Mouse (Mus musculus): Measurements from ENCODE around the gene Cib4. TPM values are rescaled to one million over a fixed set of nuclear protein-coding genes. Genes with fewer than 3 reads are reported as not detected.

Cib4 gene
- polyA plus RNA-seq, 2 experiments: 0.20 TPM; not detected in 1

DNA sequence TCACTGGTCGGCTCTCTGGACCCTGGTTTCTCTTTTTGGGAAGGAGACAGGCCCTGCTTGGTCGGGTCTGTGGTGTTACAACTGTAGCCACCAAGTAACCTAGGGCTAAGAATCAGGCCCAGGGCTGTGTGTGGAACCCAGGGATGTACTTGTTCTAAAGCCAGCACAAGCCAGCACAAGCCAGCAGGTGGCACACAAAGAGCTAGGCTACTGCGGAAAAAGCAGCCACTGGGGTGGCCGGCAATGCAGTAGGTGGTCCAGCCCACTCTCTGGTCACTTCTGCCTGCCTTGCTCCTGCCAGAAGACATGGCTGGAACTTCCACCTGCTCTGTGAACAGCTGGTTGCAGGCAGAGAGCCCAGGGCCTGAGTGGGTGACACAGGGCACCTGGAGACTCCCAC, 85.5 kb downstream of the Cib4 start:
- H3K4me3 ChIP-seq (replicated peaks; ENCODE audit: low read length): no peak overlapping the region
- 50% methylated on average over 4 of the region's 4 CpGs for WGBS
- DNase-seq (ENCODE audit: low spot score) (no peak), ATAC-seq (ENCODE audit: low FRiP score, low read depth) (no peak)
- no peaks in the 10 kb centered on the region for H3K36me3 ChIP-seq (ENCODE audit: control insufficient read depth, insufficient read depth, low read length)
- no peak for TF ChIP-seq POLR2A (IDR thresholded peaks at IDR 0.05; ENCODE audit: borderline replicate concordance, extremely low read depth, insufficient read depth, insufficient read length)
- no peak overlapping the region for H3K4me2 ChIP-seq (replicated peaks; ENCODE audit: low read depth, low read length, severe bottlenecking)
- no peaks in the 10 kb centered on the region for H3K9me3 ChIP-seq (ENCODE audit: control insufficient read depth, low read length)
- no peak overlapping the region for H3K9ac ChIP-seq (ENCODE audit: low read depth, low read length, severe bottlenecking)
- H3K4me1 ChIP-seq (ENCODE audit: control insufficient read depth, insufficient read depth, low read length): peaks cover 8% of the 10 kb centered on the region; the same call in 1 of the 2 replicates
- no peak overlapping the region for H3K27ac ChIP-seq (replicated peaks; ENCODE audit: low read depth, low read length)
- H3K27me3 ChIP-seq (ENCODE audit: control insufficient read depth, insufficient read depth, low read length): no peaks in the 10 kb centered on the region

DNA sequence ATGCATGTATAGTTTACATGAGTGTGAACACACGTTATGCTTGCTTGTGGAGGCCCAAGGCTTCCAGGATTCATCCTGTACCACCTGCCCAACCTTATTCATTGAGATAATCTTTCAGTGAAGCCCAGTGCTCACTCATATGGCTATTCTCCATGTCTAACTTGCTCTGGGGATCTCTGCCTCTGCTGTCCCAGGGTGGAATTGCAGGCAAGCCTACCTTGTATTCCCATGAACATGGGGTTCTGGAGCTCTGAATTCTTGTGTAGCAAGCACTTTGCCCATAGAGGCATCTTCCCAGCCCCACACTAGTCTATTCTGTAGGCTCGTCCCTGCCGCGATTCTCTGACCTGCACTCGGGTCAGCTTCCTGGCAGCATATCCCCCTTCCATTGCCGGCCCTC, 89.6 kb downstream of the Cib4 start:
- no peaks in the 10 kb centered on the region for H3K9me3 ChIP-seq (ENCODE audit: control insufficient read depth, low read length)
- no peak overlapping the region for H3K4me2 ChIP-seq (replicated peaks; ENCODE audit: low read depth, low read length, severe bottlenecking)
- no peak overlapping the region for H3K9ac ChIP-seq (ENCODE audit: low read depth, low read length, severe bottlenecking)
- WGBS: 67% methylated on average over 6 of the region's 6 CpGs
- no peak for TF ChIP-seq POLR2A (IDR thresholded peaks at IDR 0.05; ENCODE audit: borderline replicate concordance, extremely low read depth, insufficient read depth, insufficient read length)
- H3K36me3 ChIP-seq (ENCODE audit: control insufficient read depth, insufficient read depth, low read length): no peaks in the 10 kb centered on the region
- H3K27me3 ChIP-seq (ENCODE audit: control insufficient read depth, insufficient read depth, low read length): no peaks in the 10 kb centered on the region
- 0 out of 2 replicates have a peak, but pooled peaks cover 5% of the 10 kb centered on the region for H3K4me1 ChIP-seq (ENCODE audit: control insufficient read depth, insufficient read depth, low read length)
- DNase-seq (ENCODE audit: low spot score) (no peak), ATAC-seq (ENCODE audit: low FRiP score, low read depth) (no peak)
- H3K27ac ChIP-seq (replicated peaks; ENCODE audit: low read depth, low read length): no peak overlapping the region
- H3K4me3 ChIP-seq (replicated peaks; ENCODE audit: low read length): no peak overlapping the region

DNA sequence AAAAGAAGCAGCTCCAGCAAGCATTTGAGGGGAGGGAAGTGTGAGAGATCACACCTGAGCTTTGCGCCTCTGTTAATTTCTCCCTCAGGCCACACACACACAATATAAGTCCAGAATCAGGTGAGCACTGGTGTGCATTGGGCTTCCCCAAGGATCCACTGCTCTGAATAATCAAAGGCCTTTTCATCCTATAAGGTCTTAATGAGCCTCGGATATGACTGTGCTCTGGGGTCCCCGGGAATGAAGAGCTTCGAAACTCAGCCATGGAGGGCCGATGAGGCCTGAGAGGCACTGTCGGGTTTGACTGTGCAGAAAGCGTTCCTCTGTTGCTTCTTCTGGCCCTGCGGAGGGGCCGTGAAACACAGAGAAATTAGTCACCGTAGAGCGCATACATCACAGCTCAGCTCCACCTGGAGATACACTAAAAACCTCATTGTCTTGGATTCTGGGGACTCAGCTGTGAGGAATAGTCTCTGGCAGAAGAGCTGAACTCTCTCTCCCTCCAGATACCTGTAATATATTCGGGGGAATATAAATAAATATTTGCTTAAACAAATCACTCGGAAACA, 101.2 kb downstream of the Cib4 start:
- no peak overlapping the region for H3K27ac ChIP-seq (replicated peaks; ENCODE audit: low read depth, low read length)
- H3K36me3 ChIP-seq (ENCODE audit: control insufficient read depth, insufficient read depth, low read length): no peaks in the 10 kb centered on the region
- H3K4me2 ChIP-seq (replicated peaks; ENCODE audit: low read depth, low read length, severe bottlenecking): no peak overlapping the region
- no peaks in the 10 kb centered on the region for H3K27me3 ChIP-seq (ENCODE audit: control insufficient read depth, insufficient read depth, low read length)
- WGBS: 68% methylated on average over 13 of the region's 13 CpGs
- H3K4me1 ChIP-seq (ENCODE audit: control insufficient read depth, insufficient read depth, low read length): no peaks in the 10 kb centered on the region
- H3K4me3 ChIP-seq (replicated peaks; ENCODE audit: low read length): no peak overlapping the region
- DNase-seq (ENCODE audit: low spot score) (no peak), ATAC-seq (ENCODE audit: low FRiP score, low read depth) (no peak)
- H3K9ac ChIP-seq (ENCODE audit: low read depth, low read length, severe bottlenecking): no peak overlapping the region
- TF ChIP-seq POLR2A (IDR thresholded peaks at IDR 0.05; ENCODE audit: borderline replicate concordance, extremely low read depth, insufficient read depth, insufficient read length): no peak
- no peaks in the 10 kb centered on the region for H3K9me3 ChIP-seq (ENCODE audit: control insufficient read depth, low read length)

- Histone ChIP-seq H3K4me3 (replicated peaks; ENCODE audit: low read length) (no peak overlapping the region), H3K9me3 (ENCODE audit: control insufficient read depth, low read length) (no peaks in the 10 kb centered on the region), H3K4me1 (ENCODE audit: control insufficient read depth, insufficient read depth, low read length) (no peaks in the 10 kb centered on the region), H3K36me3 (ENCODE audit: control insufficient read depth, insufficient read depth, low read length) (no peaks in the 10 kb centered on the region), H3K4me2 (replicated peaks; ENCODE audit: low read depth, low read length, severe bottlenecking) (no peak overlapping the region), H3K9ac (ENCODE audit: low read depth, low read length, severe bottlenecking) (no peak overlapping the region), H3K27ac (replicated peaks; ENCODE audit: low read depth, low read length) (no peak overlapping the region), H3K27me3 (ENCODE audit: control insufficient read depth, insufficient read depth, low read length) (no peaks in the 10 kb centered on the region)
- WGBS: 61% methylated on average over 5 of the region's 5 CpGs
- no peak for DNase-seq (ENCODE audit: low spot score)
- no peak for TF ChIP-seq POLR2A (IDR thresholded peaks at IDR 0.05; ENCODE audit: borderline replicate concordance, extremely low read depth, insufficient read depth, insufficient read length)
- no peak for ATAC-seq (ENCODE audit: low FRiP score, low read depth)
These were observed 103.4 kb downstream of the Cib4 start for GRCm38 (mm10) chr5:30442196-30442595.

DNA sequence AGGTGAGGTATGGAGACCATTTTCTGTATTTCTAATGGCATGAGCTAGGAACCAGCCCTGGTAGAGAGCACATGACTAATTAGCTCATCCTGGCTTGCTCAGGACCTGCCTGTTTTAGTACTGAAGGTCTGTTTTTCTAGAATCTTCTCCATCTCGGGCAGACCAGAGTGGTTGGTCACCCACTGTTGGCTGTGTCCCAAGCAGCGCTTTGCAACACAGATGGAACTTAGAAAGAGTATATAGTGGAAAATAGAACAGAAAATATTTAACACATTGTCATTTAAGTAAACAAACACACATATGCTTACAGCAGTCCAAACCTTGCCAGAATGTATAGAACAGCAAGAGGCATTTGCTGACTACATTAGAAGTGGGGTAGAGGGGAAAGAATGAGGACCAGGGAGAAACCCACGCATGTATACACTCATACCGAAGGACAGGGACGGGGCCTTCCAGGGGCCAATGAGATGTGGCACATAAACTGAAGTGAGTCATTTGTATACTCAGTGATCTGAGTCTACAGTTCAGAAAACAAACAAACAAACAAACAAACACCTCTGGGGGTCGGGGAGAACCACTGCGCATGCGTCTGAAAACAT, 105.2 kb downstream of the Cib4 start:
- no peak for ATAC-seq (ENCODE audit: low FRiP score, low read depth)
- no peak for TF ChIP-seq POLR2A (IDR thresholded peaks at IDR 0.05; ENCODE audit: borderline replicate concordance, extremely low read depth, insufficient read depth, insufficient read length)
- no peak overlapping the region for H3K9ac ChIP-seq (ENCODE audit: low read depth, low read length, severe bottlenecking)
- no peak overlapping the region for H3K4me3 ChIP-seq (replicated peaks; ENCODE audit: low read length)
- WGBS: 87% methylated on average over 8 of the region's 8 CpGs
- H3K9me3 ChIP-seq (ENCODE audit: control insufficient read depth, low read length): no peaks in the 10 kb centered on the region
- no peak overlapping the region for H3K4me2 ChIP-seq (replicated peaks; ENCODE audit: low read depth, low read length, severe bottlenecking)
- no peaks in the 10 kb centered on the region for H3K27me3 ChIP-seq (ENCODE audit: control insufficient read depth, insufficient read depth, low read length)
- no peaks in the 10 kb centered on the region for H3K36me3 ChIP-seq (ENCODE audit: control insufficient read depth, insufficient read depth, low read length)
- no peak for DNase-seq (ENCODE audit: low spot score)
- H3K27ac ChIP-seq (replicated peaks; ENCODE audit: low read depth, low read length): no peak overlapping the region
- H3K4me1 ChIP-seq (ENCODE audit: control insufficient read depth, insufficient read depth, low read length): no peaks in the 10 kb centered on the region
